Mouse (Mus musculus) activated CD4-positive, CD25-positive, alpha-beta regulatory T cell, adult 4 months (primary cell): Measurements from ENCODE around the gene Il12rb2. TPM values are rescaled to one million over a fixed set of nuclear protein-coding genes. Genes with fewer than 3 reads are reported as not detected.

Experiments
- ATAC-seq: one replicate; pipeline ENCODE4 v1.8.0; 2017
- polyA plus RNA-seq, 2 experiments: library from polyadenylated mRNA; unstranded; fragments of 100-300 nt; shearing (Covaris generic); gene quantifications; one replicate each; pipeline ENCODE4 v1.2.1; 2017

Gene Il12rb2
- polyA plus RNA-seq = 1 to 10 TPM; 1.3 to 2.1 TPM

DNA sequence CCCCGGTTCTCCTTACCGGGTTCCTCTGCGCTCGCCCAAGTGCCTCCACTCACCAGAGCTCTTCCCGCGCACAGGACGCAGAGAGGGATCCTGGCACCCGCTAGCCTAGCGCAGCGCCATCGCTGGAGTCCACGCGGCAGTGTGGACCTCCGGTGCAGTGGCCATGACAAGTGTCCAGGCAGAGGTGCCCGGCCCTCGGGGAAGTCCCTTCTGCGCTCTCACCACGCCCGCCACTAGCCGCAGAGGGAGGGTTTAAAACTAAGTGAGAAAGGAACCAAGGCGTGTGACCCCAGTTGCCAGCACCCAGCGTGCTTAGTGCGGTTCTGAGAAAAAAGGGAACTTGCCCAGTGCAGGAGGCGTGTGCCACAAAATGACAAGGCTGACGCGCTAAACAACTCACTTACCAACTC lies at the start of gene Il12rb2:
Gene Il12rb2, minus strand, starts transcription at position 207 of the 410 bp plus-strand sequence.
- peak; percentile 43 for ATAC-seq

DNA sequence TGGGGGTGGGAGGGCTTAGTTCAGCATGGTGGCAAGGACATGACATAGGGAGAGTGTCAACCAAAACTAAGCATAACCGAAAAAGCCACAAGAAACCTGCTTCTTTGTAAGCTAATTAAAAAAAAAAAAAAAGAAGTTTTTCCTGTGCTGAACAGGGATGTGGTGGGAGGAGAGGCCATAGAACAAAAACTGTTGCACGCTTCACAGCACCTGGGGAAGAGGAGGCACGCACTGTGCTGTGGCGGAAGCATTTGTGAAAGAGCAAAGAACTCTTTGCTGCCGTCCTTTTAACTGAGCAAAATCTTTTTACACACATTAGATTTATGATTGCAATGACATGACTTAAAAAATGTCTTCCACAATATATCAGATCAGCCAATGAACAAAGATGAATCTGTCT lies 45.8 kb upstream of the Il12rb2 start:
- no peak for ATAC-seq

DNA sequence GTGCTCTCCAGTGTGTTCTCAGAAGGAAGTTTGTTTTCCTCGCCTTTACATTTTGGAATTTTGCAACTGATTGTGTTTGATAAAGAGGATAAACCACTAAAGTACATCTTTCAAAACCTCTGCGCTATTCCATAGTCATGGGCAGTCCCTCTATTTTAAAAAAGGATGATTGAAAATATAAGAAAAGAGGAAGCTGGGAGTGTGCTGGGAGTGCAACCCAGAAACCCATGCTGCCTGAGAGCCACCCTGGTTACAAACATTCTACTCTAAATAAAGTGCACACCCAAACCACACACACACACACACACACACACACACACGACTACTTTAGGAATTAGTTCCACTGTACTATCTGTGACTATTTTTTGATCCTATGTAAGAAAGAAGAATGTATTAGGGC lies 40.6 kb upstream of the Il12rb2 start:
- ATAC-seq = no peak

DNA sequence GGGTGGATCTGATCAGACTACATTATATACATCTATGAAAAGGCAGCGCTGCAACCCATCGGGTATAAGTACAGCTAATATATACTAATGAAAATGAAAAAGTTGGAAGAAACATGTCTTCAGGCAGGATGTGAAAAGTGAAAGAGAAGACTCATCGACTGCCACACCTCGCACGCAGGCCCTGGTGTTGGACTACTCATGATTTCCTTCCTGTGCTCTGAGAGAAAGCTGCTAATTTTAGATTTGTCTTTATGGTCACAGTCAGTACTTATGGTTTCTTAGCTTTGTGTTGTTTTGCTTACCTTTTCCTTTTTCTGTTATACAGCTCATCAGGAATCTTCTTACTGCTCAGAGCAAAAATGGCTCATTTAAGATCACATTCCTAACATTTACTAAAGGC lies 39.3 kb upstream of the Il12rb2 start:
- peak; percentile 85 for ATAC-seq

DNA sequence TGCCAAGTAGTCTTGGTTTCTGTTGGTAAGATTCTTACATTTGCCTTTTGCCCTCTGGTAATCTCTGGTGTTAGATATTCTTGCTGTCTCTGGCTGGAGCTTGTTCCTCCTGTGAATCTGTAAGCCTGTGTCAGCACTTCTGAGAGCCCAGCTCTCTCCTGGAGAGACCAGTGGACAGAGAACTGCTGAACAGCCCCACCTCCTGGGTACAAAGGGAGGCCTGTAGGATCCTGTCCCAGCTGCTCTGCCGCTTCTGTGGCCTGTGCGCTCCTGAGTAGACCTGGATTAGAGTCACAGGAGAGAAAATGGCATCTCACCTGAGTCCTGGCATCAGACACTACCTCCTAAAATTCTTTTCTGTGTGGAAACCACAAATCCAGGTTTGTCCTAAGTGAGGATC lies 37.4 kb upstream of the Il12rb2 start:
- no peak for ATAC-seq

DNA sequence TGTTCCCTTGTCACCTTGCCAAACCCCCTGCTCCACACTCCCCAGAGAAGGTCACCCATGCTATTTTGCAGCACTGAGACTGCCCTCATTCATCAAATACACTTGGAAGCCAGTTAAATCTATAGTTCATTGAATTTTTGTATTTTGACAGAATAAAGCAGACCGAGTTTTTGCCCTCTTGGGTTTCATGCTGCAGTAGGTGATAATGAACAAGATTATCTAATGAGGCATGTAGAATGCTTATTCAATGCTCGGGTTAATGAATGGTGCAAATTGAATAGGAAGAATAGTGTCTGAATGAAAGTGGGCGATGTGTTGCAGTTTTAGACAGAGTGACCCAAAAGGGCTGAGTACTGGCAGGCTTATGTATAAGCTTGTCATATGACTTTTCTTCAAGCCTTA lies 29.3 kb upstream of the Il12rb2 start:
- no peak for ATAC-seq

DNA sequence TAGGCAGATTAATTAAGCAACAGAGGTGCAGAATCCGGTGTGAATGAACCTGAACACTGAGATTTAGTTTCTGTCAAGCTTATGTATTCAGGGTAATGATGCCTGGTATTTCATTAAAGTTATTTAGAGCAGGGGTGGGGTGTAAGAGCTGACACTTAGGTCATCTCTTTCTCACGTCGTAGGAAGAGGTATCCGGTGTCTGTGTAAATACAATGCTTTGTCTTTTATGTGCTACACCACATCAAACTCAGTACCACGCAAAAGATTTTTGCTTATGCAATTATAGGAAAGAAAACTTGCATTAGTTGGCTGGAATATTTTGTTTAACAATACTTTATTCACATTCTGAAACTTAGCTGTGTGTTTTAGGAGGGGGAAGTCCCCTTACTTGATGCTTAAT lies 23.6 kb upstream of the Il12rb2 start:
- no peak for ATAC-seq

DNA sequence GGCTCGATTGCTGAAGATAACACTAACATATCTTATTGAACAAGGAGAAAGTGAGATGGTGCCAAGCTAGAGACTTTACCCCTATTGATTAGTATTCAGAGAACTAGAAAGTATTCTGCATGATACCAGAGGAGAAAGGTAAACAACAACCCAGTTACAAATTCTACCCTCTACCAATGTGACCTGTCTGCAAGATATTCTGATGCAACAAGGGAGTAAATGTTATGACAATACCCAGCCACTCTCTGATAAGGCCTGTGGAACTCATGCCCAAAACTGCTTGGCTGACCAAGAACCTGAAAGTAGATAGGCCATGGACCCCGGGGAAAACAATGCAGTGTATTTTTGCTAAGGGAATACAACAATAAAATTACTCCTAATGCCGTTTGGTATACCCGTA lies 10.2 kb downstream of the Il12rb2 start:
- ATAC-seq = no peak

DNA sequence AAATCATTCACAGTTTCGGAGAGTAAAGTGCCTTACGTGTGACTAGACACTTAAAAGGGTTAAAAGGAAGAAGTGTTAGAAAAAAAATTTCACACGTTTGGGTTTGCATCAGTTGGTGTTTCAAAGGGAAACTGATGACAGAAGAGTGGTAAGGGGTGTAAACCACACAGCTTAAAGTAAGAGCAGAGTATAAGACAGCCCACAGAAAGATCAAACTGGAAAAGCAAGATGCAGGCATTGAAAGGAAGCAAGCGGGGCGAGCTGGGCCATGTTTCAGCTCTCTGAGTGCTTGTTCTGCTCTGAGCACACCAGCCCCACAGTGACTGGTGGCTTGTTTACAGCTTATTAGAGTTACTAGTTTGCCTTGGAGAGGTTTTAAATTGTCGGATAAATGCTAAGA lies 27.9 kb downstream of the Il12rb2 start:
- ATAC-seq = peak; percentile 91

DNA sequence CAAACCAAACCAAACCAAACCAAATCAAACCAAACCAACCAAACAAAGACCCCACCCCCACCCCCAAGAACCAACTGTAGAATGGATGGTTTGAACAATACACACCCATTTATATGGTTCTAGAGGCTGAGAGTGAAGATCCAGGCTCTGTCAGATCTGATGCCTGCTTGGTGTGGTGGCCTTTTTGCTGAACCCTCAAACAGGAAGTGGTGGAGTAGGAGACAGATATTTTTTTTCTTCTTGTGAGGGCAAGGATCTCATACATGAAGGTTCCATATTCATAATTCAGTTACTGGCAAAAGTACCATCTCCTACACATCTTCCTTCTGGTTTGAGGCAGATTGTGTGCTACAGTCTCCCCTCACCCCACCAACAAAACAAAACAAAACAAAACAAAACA lies 36.5 kb downstream of the Il12rb2 start:
- peak; percentile 71 for ATAC-seq

DNA sequence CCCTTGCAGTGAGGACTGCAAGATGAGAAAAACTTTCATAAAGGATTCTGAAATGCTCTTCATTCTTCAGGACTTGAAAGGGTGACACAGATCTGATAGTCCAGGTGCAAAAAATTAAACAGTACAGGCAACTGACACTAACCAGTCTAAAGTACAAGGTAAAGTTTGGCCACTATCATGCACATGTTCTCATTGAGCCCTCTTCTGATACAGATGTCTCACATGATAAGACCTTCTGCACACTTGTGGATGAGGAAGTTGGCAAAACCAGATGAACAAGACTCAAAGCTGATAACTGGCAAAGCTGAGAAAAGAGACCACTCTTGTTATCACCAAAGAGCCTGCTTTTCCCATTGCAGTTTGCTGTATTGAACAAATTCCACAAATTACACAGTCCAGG lies 38.0 kb downstream of the Il12rb2 start:
- no peak for ATAC-seq

DNA sequence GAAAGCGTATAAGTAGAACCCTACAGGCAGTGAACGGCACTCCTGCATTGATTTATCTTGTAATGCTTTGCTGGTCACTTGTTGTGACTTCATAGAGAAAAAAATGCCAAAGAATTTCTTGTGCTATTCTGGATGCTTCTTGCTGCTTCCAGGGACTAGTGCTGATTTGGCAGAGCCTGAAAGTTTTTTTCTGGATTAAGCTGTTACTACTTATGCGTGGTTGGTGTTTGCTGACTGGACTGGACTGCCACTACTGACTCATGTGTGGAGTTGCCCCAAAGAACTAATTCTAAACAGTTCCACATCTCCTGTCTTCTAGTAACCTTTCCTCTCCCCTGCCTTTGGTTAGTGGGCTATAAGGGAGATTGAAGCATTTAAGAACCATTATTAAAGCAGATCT lies 52.2 kb downstream of the Il12rb2 start:
- ATAC-seq = no peak

DNA sequence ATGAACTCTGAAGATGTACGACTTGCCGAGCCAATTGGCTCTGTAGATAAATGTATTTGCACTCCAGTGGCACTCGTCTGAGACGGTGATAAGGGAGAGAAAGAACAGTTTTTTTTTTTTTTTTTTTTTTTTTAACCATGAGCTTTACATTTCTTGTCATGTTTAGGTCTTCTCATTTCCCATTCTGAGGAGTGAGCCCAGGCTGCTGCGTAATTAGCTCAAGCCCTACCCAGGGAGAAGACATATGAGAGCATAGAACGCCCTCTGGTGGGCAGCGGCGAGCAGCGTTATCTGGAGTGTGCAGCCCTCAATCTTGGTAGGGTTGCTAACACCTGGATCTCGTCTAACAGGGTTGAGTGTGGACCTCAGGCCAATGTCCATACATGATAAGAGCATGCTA lies 57.5 kb downstream of the Il12rb2 start:
- peak; percentile 67 for ATAC-seq

DNA sequence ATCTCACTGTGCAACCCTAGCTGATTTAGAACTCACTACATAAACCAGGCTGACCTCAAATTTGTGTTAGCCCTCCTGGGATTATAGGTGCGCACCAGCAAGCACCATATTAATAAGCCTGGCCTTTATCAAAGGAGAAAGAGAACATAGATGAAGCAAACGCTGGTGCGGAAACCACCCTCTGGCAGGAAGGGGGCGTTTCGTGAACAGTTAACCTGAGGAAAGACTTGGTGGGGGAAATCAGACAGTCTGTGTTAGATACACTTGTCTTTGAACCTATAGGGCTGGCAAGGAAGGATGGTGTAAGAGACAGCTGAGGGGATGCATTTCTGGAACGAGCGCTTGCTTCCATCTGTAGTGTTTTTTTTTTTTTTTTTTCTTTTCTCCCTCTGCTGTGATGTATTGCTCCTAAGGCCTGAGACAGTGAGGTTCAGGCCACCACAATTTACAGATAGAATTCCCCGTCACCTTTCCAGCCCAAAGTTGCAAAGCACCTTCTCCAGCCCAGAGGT lies 58.1 kb downstream of the Il12rb2 start:
- ATAC-seq = peak; percentile 68

DNA sequence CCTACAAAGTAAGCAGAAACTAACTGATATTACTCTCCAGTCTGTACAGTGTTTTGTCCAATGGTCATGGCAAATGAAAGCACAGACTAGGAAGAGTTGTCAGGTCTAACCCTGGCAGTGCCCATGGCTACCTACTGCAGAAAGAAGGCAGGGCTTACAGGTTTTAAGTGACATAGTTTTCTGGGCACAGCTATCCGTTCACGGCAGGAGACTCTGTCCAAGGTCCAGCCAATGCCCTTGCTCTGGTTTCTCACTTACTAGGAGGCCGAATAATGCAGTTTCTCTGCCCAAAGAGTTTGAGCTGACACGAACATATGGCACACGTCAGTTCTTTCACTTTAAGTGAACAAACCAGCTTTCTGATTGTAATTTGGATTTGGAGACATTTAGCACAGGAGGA lies 58.9 kb downstream of the Il12rb2 start:
- no peak for ATAC-seq

DNA sequence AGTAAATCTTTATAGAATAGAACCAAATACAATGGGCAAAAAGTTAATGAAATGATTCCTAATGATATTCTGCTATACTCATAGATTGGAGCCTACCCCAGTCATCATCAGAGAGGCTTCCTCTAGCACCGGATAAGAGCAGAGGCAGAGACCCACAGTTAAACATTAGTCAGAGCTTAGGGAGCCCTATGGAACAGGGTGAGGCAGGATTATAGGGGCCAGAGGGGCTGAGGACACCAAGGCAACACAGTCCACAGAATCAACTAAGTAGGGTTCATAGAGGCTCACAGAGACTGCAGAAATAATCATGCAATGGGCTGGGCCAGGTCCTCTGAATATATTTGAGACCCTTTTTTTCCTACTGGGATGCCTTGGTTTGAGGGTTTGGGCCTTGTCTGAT lies 61.3 kb downstream of the Il12rb2 start:
- no peak for ATAC-seq

DNA sequence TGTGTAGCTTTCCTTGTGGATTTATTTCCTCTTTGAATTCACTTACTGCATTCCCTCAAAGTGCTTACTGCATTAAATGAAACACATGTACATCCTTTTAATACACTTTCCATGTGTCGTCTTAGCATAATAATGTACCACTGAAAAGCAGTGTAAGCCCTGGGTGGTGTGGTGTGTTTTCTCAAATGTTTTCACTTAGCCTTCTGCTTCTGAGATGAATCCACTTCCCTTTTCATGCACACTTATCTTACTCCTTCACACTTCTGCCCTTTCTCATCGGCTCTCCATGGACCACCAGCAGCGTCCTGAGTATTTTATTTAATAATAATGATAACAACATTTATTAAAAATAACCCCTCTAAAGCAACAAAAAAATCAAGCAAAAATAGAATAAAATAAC lies 66.2 kb downstream of the Il12rb2 start:
- no peak for ATAC-seq

DNA sequence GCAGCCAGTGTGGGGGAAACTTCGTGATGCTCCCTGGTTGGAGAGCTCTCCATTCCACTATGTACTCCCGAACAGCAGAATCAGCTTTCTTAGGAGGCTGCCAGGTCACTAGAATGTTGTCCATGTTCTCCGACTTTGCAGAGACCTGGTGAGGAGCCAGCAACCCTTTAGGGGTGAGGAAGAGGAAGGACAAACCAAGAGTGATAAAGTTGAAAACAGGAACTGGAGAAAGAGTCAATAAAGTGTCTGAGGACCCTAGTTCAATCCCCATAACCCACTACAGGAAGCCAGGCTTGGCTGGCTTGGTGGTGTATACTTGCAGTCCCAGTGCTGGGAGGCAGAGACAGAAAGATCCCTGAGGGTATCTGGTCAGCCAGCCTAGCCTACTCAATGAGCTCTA lies 67.0 kb downstream of the Il12rb2 start:
- no peak for ATAC-seq

DNA sequence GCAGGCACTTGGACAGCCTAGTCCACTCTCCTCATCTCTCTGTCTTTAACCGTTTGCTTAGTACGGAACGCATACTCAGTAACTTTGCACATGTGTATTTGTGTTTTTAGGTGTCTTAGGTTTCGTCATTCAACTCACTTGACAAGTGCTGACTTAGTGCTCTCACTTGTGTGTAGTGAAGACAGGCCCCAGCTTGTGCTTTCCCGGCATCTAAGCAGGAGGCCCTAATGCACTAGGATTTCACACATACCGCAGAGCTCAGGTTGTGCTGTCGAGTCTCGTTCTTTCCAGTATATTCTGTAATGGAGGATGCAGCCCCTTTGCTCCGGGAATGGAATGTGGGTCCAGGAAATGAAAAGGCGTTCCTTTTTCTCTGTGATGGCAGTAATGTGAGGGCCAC lies 72.8 kb downstream of the Il12rb2 start:
- ATAC-seq = no peak

DNA sequence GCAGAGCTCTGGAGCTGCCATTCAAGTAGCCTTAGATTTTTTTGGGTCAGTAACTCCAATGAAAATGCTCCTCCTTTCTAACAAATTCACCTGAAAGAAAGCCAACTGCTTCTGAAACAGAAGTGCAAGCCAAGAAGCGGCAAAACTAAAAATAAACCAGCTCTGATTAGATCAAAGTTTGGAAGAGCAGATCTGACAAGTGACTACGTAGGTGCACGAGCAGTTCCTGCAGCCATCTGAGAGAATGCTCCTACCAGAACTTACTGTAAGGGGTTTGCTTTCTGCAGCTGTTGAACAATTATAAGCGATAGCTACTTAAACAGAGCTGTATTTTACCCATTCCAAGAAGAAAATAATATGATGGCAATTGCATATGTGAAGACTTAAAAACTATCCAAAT lies 73.5 kb downstream of the Il12rb2 start:
- ATAC-seq = no peak

DNA sequence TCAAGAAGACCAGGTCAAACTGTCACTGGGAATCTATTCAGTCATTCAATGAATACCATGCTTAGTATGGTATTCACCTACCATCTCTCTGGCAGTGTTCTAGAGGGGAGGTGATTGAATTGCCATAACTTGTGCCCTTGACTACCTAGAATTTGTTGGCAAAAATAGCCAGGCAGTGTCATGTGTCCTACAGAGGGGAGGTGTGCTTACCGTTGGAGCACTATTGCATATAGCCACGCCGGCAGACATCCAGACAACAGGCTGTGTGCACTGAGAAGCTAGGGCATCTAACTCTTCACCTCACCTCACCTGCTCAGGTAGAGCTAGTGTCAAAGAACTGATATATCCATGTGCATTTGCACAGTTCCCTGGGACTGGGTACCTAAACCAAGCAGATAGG lies 74.8 kb downstream of the Il12rb2 start:
- no peak for ATAC-seq

DNA sequence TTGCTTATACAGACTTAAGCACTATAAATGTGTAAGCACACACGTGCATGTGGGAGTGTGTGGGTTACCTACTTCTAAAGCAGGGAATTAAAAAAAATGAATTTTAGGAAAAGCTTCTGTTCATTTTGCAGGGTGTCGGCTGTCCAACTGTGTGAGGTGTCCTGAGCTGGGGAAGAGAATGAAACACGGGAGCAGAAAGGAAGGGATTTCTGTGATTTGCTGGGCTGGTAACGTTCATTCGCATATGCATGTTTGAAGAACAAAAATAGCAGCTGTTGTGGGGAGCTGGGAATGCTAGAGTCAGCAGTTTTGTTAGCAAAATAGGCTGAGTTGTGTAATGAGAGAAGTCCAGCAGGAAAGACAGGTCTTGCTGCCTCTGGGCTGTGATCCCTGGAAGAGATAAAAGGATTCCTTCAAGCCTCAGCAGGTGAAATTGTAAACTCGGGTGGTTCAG lies 75.3 kb downstream of the Il12rb2 start:
- no peak for ATAC-seq

DNA sequence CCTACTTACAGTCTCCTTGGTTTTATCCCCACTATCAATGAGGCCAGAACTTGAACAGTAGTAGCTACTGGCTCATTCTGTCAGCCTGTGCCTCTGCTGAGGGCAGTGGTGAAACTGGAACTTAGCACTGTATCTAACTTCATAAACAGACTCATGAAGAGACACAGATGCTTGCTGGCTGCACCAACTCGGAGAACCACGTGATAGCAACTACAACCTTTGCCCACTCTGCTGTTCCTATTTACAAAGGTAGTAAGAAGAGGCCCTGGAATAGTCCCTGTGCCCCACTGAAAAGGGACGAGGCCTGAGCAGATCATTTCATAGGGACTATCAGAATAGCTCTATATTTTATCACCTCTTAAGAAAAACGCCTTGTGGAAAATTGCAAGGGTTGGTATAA lies 75.7 kb downstream of the Il12rb2 start:
- no peak for ATAC-seq

DNA sequence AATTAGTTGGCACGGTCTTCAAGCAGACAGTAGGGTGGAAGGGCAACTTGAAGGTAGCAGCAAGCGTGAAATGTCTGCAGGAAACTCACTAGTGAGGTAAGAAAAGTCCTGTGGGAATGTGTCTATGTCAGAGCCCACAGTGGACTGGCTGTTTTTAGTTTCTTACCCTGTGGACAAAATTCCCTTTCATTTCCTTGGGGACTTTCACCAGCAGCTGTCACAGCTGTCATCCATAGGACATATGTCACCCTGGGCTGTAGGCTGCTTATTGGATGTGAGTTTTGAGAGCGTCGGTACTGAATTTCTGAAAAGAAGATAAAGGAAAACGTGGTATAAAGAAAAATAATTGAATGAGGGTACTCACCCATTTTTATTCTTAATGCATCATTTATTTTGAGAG lies 77.2 kb downstream of the Il12rb2 start:
- ATAC-seq = no peak

DNA sequence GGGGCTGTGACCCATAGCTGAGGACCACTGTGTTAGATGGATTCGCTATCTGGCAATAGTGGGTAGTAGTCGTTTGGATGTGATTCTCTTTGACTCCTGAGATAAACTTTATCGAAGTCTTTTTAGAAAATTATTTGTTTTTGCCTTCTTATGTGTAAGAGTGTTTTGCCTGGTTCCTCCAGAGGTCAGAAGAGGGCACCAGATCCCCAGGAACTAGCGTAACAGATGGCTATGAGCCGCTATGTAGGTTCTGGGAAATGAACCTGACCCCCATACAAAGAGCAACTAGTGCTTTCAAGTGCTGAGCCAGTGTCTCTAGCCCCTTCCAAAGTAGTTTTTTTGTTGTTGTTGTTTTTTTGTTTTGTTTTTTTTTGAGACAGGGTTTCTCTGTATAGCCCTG lies 79.9 kb downstream of the Il12rb2 start:
- ATAC-seq = peak; percentile 47
